Mouse (Mus musculus): ENCODE measurements at regions not wholly inside any gene's neighbourhood (a gene's known extent, or its start where the extent isn't known, plus 50 kb on each side); places are given as distances from the start of the nearest gene placed in this dataset.

- DNase-seq (ENCODE audit: low spot score in 2 of 2): no peak
Observed at GRCm38 (mm10) chr5:83533901-83534300, 178.9 kb upstream of the Tecrl start.

GRCm38 (mm10) chr5:83518661-83519060, 163.7 kb upstream of the Tecrl start:
- no peak for DNase-seq (ENCODE audit: low spot score in 2 of 2)

- DNase-seq (ENCODE audit: low spot score in 2 of 2): peak in 1 of 2 experiments; percentile 21
Observed at GRCm38 (mm10) chr5:83484135-83484534, 129.1 kb upstream of the Tecrl start.

- DNase-seq (ENCODE audit: low spot score in 2 of 2): peak in 1 of 2 experiments; percentile 28
Observed at GRCm38 (mm10) chr5:83440259-83440658, 85.3 kb upstream of the Tecrl start.

- DNase-seq (ENCODE audit: low spot score in 2 of 2): no peak
Observed at GRCm38 (mm10) chr5:83436510-83436909, 81.5 kb upstream of the Tecrl start.

GRCm38 (mm10) chr5:83421708-83422107, 66.7 kb upstream of the Tecrl start:
- DNase-seq (ENCODE audit: low spot score in 2 of 2): no peak

GRCm38 (mm10) chr5:83410221-83410620, 55.2 kb upstream of the Tecrl start:
- no peak for DNase-seq (ENCODE audit: low spot score in 2 of 2)

GRCm38 (mm10) chr5:83405266-83405954, 50.4 kb upstream of the Tecrl start:
- DNase-seq (ENCODE audit: low spot score in 2 of 2): no peak

Measured in frontal cortex, postnatal 25 days (tissue).